Mouse (Mus musculus) liver, embryonic 11.5 days (tissue): ENCODE data around the gene Abtb2. TPM values are rescaled to one million over a fixed set of nuclear protein-coding genes. Genes with fewer than 3 reads are reported as not detected.

Experiments used
- ATAC-seq: fragments of 200-750 bp; cut with Nextera tagmentation; replicated peaks from 2 replicates; pipeline ENCODE4 v1.8.0; 2017; ENCODE audit warnings: moderate number of reproducible peaks, mild to moderate bottlenecking, moderate TSS enrichment, moderate library complexity; ENCODE audit not compliant: low FRiP score
- DNase-seq: peaks from one replicate; pipeline ENCODE4 v3.0.0-alpha.2; 2017; ENCODE audit warnings: low spot score
- H3K27ac ChIP-seq: fragments of 300-500 bp; sonication (generic); 2 replicates; pipeline ENCODE4 v1.5.1; 2014; ENCODE audit warnings: mild to moderate bottlenecking, low read depth, low read length, control low read depth
- H3K27me3 ChIP-seq: fragments of 300-500 bp; sonication (generic); replicated peaks from 2 replicates; pipeline ENCODE4 v1.6.1; 2014; ENCODE audit warnings: low read length, mixed read lengths; ENCODE audit not compliant: control insufficient read depth, insufficient read depth
- H3K36me3 ChIP-seq: fragments of 300-500 bp; sonication (generic); 2 replicates; pipeline ENCODE4 v1.6.1; 2014; ENCODE audit warnings: mild to moderate bottlenecking, low read length, moderate library complexity, mixed read lengths; ENCODE audit not compliant: control insufficient read depth, insufficient read depth
- H3K4me1 ChIP-seq: fragments of 300-500 bp; sonication (generic); replicated peaks from 2 replicates; pipeline ENCODE4 v1.6.1; 2014; ENCODE audit warnings: low read length, mixed read lengths; ENCODE audit not compliant: control insufficient read depth, insufficient read depth
- H3K4me2 ChIP-seq: fragments of 300-500 bp; sonication (generic); 2 replicates; pipeline ENCODE4 v1.6.1; 2014; ENCODE audit warnings: mild to moderate bottlenecking, control low read depth, moderate library complexity
- H3K4me3 ChIP-seq: fragments of 300-500 bp; sonication (generic); 2 replicates; pipeline ENCODE4 v1.5.1; 2014; ENCODE audit warnings: low read depth, low read length, control low read depth
- H3K9ac ChIP-seq: fragments of 300-500 bp; sonication (generic); 2 replicates; pipeline ENCODE4 v1.6.1; 2014; ENCODE audit warnings: low read depth, low read length, control low read depth
- H3K9me3 ChIP-seq: fragments of 300-500 bp; sonication (generic); 2 replicates; pipeline ENCODE4 v1.6.1; 2016; ENCODE audit warnings: low read length, inconsistent platforms, mixed read lengths; ENCODE audit not compliant: control insufficient read depth
- WGBS: fragments of 180-500 bp; shearing (Covaris S2); extraction: QIAGEN DNeasy Blood & Tissue Kit; methylation state at CpG from one replicate; pipeline ENCODE4 v1.1.7; 2014; 5-methylcytosine and 5-hydroxymethylcytosine counted together
- polyA plus RNA-seq: library from polyadenylated mRNA; unstranded; fragments of >200 nt; fragmentation: Nextera tagmentation; extraction: Ambion mirVana; gene quantifications from 2 replicates; pipeline ENCODE4 v1.2.1, GENCODE M21; 2014

Gene Abtb2
- polyA plus RNA-seq, 1 experiment from 2014 or later, result 4.6 TPM

GRCm38 (mm10) chr2:103718594-103719291 is 152.6 kb downstream of the Abtb2 start:
- no peaks in the 10 kb centered on the region for H3K9me3 ChIP-seq
- WGBS, result 69% methylated on average over 8 of the region's 8 CpGs
- DNase-seq (peak; percentile 67), ATAC-seq (peak; percentile 54; the same call in 1 of the 2 replicates)
- H3K4me2 ChIP-seq, result no peak overlapping the region
- no peaks in the 10 kb centered on the region for H3K27me3 ChIP-seq
- H3K36me3 ChIP-seq, result peaks cover 11% of the 10 kb centered on the region; the same call in 1 of the 2 replicates
- no peak overlapping the region for H3K9ac ChIP-seq
- H3K27ac ChIP-seq, result no peak overlapping the region
- H3K4me3 ChIP-seq, result no peak overlapping the region
- H3K4me1 ChIP-seq, result no peaks in the 10 kb centered on the region

GRCm38 (mm10) chr2:103719292-103719646 is 153.2 kb downstream of the Abtb2 start:
- no peak overlapping the region for H3K9ac ChIP-seq
- ATAC-seq (no peak), DNase-seq (no peak)
- no peaks in the 10 kb centered on the region for H3K27me3 ChIP-seq
- H3K4me3 ChIP-seq, result no peak overlapping the region
- H3K9me3 ChIP-seq, result no peaks in the 10 kb centered on the region
- H3K4me2 ChIP-seq, result no peak overlapping the region
- no peak overlapping the region for H3K27ac ChIP-seq
- peaks cover 15% of the 10 kb centered on the region for H3K36me3 ChIP-seq
- 94% methylated on average over 7 of the region's 7 CpGs for WGBS
- H3K4me1 ChIP-seq, result no peaks in the 10 kb centered on the region

- H3K9me3 ChIP-seq, result no peaks in the 10 kb centered on the region
- ATAC-seq, result no peak
- no peak overlapping the region for H3K9ac ChIP-seq
- H3K4me3 ChIP-seq, result no peak overlapping the region
- no peaks in the 10 kb centered on the region for H3K4me1 ChIP-seq
- no peak for DNase-seq
- H3K4me2 ChIP-seq, result no peak overlapping the region
- H3K27ac ChIP-seq, result no peak overlapping the region
- H3K27me3 ChIP-seq, result no peaks in the 10 kb centered on the region
- 77% methylated on average over 2 of the region's 2 CpGs for WGBS
- peaks cover 33% of the 10 kb centered on the region for H3K36me3 ChIP-seq
These were observed 158.4 kb downstream of the Abtb2 start for GRCm38 (mm10) chr2:103724521-103724920.

- Histone ChIP-seq H3K9me3 (no peaks in the 10 kb centered on the region), H3K27ac (no peak overlapping the region), H3K36me3 (peaks cover 47% of the 10 kb centered on the region), H3K4me2 (no peak overlapping the region), H3K9ac (no peak overlapping the region), H3K27me3 (no peaks in the 10 kb centered on the region), H3K4me3 (no peak overlapping the region), H3K4me1 (no peaks in the 10 kb centered on the region)
- WGBS, result 88% methylated on average over 12 of the region's 12 CpGs
- DNase-seq (no peak), ATAC-seq (no peak)
These were observed 162.0 kb downstream of the Abtb2 start for GRCm38 (mm10) chr2:103728027-103728540.

- Histone ChIP-seq H3K9me3 (no peaks in the 10 kb centered on the region), H3K27ac (no peak overlapping the region), H3K4me3 (no peak overlapping the region), H3K27me3 (no peaks in the 10 kb centered on the region), H3K4me1 (no peaks in the 10 kb centered on the region), H3K4me2 (no peak overlapping the region), H3K9ac (no peak overlapping the region), H3K36me3 (peaks cover 46% of the 10 kb centered on the region)
- ATAC-seq (no peak), DNase-seq (no peak)
- 88% methylated on average over 8 of the region's 8 CpGs for WGBS
These were observed 164.9 kb downstream of the Abtb2 start for GRCm38 (mm10) chr2:103730999-103731398.

- H3K4me2 ChIP-seq, result no peak overlapping the region
- no peak overlapping the region for H3K4me3 ChIP-seq
- H3K27me3 ChIP-seq, result no peaks in the 10 kb centered on the region
- H3K4me1 ChIP-seq, result no peaks in the 10 kb centered on the region
- peaks cover 47% of the 10 kb centered on the region for H3K36me3 ChIP-seq
- H3K9ac ChIP-seq, result no peak overlapping the region
- no peaks in the 10 kb centered on the region for H3K9me3 ChIP-seq
- no peak for DNase-seq
- no peak for ATAC-seq
- WGBS, result 91% methylated on average over 6 of the region's 6 CpGs
- H3K27ac ChIP-seq, result no peak overlapping the region
These were observed 165.3 kb downstream of the Abtb2 start for GRCm38 (mm10) chr2:103731423-103731822.

- H3K4me3 ChIP-seq, result no peak overlapping the region
These were observed 176.7 kb downstream of the Abtb2 start for GRCm38 (mm10) chr2:103742821-103743220.

GRCm38 (mm10) chr2:103743536-103743935 is 177.4 kb downstream of the Abtb2 start:
- Histone ChIP-seq H3K36me3 (peaks cover 25% of the 10 kb centered on the region), H3K4me2 (no peak overlapping the region), H3K4me3 (no peak overlapping the region), H3K9me3 (no peaks in the 10 kb centered on the region), H3K27ac (no peak overlapping the region), H3K9ac (no peak overlapping the region), H3K27me3 (no peaks in the 10 kb centered on the region), H3K4me1 (no peaks in the 10 kb centered on the region; the same call in 1 of the 2 replicates)
- WGBS, result 92% methylated on average over 2 of the region's 2 CpGs
- ATAC-seq, result no peak
- no peak for DNase-seq

More at GRCm38 (mm10) chr2:103742821-103743220, 176.7 kb downstream of the Abtb2 start:
- H3K27me3 ChIP-seq, result no peaks in the 10 kb centered on the region
- no peak overlapping the region for H3K9ac ChIP-seq
- DNase-seq (no peak), ATAC-seq (no peak)
- WGBS, result 93% methylated on average over 6 of the region's 6 CpGs
- no peaks in the 10 kb centered on the region for H3K9me3 ChIP-seq
- H3K36me3 ChIP-seq, result peaks cover 19% of the 10 kb centered on the region
- H3K4me2 ChIP-seq, result no peak overlapping the region
- no peaks in the 10 kb centered on the region; the same call in 1 of the 2 replicates for H3K4me1 ChIP-seq
- no peak overlapping the region for H3K27ac ChIP-seq

- Histone ChIP-seq H3K36me3 (peaks cover 21% of the 10 kb centered on the region), H3K4me3 (no peak overlapping the region), H3K4me2 (no peak overlapping the region), H3K27me3 (no peaks in the 10 kb centered on the region), H3K27ac (no peak overlapping the region), H3K4me1 (no peaks in the 10 kb centered on the region; the same call in 1 of the 2 replicates), H3K9me3 (no peaks in the 10 kb centered on the region), H3K9ac (no peak overlapping the region)
- 85% methylated on average over 7 of the region's 7 CpGs for WGBS
- ATAC-seq (no peak), DNase-seq (peak; percentile 49)
These were observed 177.9 kb downstream of the Abtb2 start for GRCm38 (mm10) chr2:103743988-103744387.
